Mouse (Mus musculus) embryo, embryonic 10 days (tissue): ENCODE results near the gene Snap25.

Experiments
- DNase-seq: peaks from one replicate; pipeline ENCODE4 v3.0.0-alpha.2; 2015; ENCODE audit warnings: low spot score

Snap25 gene

GRCm38 (mm10) chr2:136713299-136713758 lies at the start of gene Snap25:
Snap25 (plus strand) TSS chr2:136713453.
- peak; percentile 95 for DNase-seq

- no peak for DNase-seq
Measured at GRCm38 (mm10) chr2:136666951-136667350, 46.3 kb upstream of the Snap25 start.

DNA sequence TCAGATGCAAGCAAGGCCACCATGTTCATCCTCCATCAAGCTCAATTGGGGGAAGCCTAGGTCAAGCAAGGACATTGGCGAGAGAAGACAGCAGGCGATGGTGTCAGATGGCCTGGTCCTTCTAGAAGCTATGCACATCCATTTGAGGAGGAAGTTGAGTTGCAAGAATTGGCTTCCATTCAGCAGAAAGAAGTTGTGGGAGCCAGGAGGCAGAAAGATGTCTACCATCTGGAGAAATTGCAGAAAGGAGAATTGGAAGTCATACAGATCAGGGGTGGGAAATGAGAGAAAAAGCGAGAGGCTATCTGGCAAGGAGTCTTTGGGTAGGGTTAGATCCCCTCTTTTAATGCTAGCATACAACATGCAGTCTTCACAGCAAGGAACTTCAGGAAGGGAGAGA lies 44.1 kb upstream of the Snap25 start:
- no peak for DNase-seq

- no peak for DNase-seq
Measured at GRCm38 (mm10) chr2:136669665-136670064, 43.6 kb upstream of the Snap25 start.

DNA sequence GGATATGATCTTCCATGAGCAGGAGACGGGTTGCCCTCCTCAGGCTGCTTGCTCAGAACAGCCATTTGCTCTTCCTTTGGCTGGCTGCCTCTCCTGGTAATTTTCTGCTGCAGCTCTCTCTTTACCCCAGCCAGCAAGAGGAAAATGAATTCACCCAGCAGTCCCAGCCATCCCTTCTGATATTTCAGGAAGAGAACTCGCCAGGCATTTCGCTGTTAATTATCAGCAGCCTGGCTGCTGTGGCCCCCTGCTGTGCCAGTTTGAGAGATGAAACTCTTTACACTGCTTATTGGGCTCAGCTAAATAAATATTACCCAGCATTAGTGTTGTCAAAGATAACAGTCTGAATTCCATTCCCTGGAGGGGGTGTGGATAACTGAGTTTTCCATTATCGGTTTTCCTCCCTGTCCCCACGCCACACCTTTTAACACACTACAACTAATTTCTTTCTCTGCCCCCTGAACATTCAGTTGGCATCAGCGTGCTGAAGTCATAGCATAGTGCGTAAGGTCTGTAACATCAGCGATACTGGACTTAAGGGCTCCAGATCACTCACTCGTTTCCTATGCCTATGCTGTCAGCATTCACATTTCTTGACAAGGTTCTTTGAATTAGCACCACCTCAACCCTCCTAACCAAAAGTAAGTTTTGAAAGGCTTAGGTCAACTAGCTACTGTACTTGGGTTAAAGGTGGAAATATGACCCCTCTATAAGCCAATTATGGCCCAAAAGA lies 42.5 kb upstream of the Snap25 start:
- peak; percentile 51 for DNase-seq

DNA sequence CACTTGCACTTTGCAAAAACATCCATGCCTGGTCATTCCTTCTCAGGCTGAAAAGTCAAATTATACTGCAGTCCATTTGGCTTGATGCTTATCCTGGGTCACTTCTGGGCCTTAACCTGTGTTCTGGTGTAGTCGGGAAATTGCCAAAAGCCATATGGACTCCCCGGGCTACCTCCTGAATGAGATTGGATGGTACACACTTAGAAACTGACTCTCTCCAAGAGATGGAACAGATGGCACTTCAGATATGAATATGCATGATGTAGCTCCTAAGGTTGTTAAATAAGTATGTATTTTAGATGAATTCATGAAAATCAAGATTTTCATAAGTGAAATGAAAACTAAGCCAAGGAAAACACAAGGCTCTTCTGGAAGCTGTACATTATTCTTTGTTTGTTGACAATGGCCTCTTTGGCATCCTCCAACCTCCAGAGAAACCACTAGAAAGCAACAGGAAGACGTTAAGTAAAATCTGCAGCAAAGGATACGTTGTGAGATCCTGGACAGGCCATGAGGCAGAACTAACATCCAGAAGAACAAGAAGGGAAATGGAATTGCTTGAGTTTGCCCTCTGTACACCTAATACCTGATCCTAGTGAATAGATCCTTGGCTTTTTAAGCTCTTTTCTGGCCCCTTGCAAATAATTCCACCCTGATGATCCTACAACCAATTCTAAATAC lies 39.0 kb upstream of the Snap25 start:
- no peak for DNase-seq

DNA sequence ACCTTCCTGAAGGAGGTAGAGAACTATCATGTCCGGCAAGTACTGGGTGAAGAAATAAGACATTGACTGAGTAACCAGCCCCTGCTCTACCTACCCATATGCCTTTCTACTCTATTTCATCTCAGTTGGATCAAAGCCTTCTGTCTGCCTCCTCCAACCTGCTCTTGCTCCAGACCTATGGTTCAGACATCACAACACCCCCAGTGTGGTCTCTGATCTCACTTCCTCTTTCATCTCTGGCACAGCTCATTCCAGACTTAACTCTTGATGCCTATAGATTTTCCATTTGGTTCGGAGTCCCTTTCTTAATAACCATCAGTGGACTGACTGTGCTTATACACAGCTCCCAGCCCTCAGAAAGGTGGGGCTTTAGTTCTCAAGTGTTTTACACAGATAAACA lies 37.1 kb upstream of the Snap25 start:
- no peak for DNase-seq

DNA sequence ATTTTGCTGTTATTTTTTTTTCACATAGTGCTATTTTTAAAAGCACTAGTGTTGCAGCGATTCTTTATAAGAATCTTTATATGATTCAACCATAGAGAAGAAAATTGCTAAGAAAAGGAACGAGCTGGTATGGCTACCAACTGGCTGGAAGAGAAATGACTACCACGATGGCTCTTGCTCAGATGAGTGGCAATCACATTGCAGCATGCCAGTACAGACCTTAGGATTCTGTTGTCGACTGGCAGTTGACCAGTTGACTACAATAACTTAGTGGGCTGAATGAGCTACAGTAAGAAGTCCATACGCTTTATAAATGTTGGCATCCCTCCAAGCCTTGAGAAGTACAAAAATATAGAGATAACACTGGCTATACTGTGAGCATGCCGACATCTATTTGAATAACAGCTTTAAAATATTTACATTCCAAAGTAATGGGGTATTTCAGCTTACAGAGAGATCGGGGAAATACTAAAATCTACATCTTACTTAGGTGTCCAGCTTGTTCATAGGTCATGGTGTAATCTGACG lies 36.3 kb upstream of the Snap25 start:
- DNase-seq = no peak

- peak; percentile 69 for DNase-seq
Measured at GRCm38 (mm10) chr2:136678321-136679161, 34.7 kb upstream of the Snap25 start.

GRCm38 (mm10) chr2:136679280-136680221 lies 33.7 kb upstream of the Snap25 start:
- peak; percentile 91 for DNase-seq

GRCm38 (mm10) chr2:136682146-136682860 lies 30.9 kb upstream of the Snap25 start:
- DNase-seq = no peak

GRCm38 (mm10) chr2:136686195-136686594 lies 27.1 kb upstream of the Snap25 start:
- DNase-seq = no peak

DNA sequence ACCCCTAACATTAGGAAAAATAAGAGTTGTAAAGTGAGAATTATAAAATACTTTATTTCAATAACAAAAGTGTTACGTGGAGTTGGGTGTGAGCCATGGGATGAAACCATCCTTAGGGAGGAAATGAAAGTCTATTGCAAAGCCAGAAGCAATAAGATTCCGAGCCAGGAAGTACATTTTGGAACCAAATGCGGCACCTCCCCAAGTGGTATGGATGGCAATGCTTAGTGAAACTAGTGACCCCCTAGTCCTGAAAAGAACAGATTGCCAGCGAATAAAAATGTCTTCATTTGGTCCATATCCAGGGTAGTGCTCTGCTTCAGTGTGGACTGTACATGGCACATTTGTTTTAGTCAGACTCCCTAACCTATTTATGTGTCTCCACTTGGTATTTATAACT lies 25.9 kb upstream of the Snap25 start:
- DNase-seq = no peak

DNA sequence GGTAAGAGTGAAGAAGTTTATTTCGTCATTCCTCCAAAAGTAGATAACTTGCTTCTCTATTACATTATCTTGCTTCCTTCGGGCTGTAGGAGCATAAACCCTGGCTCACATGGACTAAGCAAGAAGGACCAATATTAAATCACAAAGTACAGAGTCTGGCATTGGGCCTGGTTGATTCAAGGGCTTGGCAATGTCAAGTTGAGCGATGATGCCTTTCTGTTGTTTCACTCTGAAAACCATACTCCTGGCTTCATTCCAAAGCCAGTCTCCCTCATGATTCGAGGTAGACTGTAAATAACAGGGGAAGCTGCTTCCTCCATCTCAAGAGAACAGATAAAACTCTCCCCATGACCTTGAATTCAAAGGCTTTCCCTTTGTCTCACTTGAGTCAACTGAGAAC lies 23.8 kb upstream of the Snap25 start:
- no peak for DNase-seq

GRCm38 (mm10) chr2:136691681-136692080 lies 21.6 kb upstream of the Snap25 start:
- DNase-seq = no peak

- DNase-seq = no peak
Measured at GRCm38 (mm10) chr2:136699429-136700227, 13.6 kb upstream of the Snap25 start.

DNA sequence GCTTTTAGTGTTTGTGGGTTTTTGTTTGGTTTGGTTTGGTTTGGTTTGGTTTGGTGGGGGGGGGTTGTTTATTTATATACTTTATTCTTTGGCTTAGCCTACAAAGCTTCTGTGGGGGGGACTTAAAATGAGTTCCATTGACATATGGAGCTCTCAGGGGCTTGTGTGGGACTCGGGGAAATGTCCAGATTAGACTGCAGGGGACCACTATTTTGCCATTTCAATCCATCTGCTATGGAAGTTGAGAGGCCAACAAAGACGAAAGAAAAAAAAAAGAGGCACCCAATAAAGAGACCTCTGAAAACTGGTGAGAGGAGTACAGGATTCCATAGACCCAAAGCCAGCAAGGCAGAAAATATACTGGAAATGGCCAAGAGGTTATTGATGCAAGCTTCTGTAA lies 9.9 kb upstream of the Snap25 start:
- no peak for DNase-seq

DNA sequence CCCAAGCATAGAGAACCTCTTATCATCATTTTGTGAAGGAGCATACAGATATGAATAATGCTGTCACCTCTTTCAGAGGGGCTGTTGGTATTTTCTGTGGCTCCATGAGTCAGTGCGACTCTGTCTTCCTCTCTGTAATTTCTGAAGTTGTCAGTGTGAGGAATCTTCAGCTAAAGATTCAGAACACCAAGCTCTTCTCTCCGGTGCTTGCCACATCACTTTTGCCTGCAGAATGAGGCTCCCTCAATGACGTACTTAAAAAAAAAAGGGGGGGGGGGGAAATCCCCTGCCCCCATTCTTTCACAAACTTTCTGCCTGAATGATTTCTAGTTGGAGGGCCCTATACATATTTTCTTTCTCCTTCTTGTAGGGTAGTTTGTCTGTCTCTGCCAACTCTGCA lies 2.1 kb upstream of the Snap25 start:
- DNase-seq = no peak

DNA sequence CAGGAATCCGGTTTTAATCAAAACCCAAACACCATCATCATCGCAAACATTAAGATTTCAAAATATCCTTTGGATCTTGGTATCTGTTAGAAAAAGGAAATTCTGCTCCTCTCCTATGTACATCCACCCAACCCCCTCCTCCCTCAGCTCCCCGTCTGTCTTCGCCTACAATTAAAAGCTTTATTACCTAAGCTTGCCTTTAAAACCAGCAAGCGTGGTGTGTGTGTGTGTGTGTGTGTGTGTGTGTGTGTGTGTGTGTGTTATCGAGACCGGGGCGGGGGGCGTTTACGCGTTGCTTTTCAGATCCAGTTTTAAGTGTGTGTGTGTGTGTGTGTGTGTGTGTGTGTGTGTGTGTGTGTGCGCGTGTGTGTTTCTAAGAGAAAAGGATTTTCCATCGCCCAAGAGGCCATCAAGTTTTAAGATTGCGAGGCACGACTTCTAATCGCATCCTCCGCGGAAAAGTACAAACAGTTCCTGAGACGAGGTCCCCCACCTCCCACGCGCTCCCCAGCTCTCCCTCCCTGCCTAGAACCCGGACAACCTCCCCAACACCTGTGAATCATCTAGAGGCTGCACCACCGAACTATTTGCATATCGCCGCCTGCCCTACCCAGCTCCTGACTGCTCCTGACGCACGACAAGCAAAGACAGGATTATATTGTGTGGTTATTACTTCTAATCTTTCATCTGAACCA lies 1.4 kb upstream of the Snap25 start:
- peak; percentile 28 for DNase-seq
